Mouse (Mus musculus): ENCODE measurements around the gene Tbata. TPM values are rescaled to one million over a fixed set of nuclear protein-coding genes. Genes with fewer than 3 reads are reported as not detected.

The Tbata gene
- polyA plus RNA-seq, 1 experiment = 0.20 TPM

- H3K4me3 ChIP-seq (ENCODE audit: insufficient read depth, low read depth, low read length) = no peak overlapping the region
- H3K4me1 ChIP-seq (ENCODE audit: control insufficient read depth, insufficient read depth, low read length) = peaks cover 5% of the 10 kb centered on the region; the same call in 1 of the 2 replicates
- H3K27me3 ChIP-seq (replicated peaks; ENCODE audit: control insufficient read depth, insufficient read depth, low read length) = no peaks in the 10 kb centered on the region
- DNase-seq = no peak
- TF ChIP-seq CTCF (conservative IDR thresholded peaks at IDR 0.05; ENCODE audit: insufficient read depth, insufficient read length, low read depth, low read length) = no peak
- no peak for TF ChIP-seq POLR2A (IDR thresholded peaks at IDR 0.05; ENCODE audit: low read depth, low read length)
- H3K36me3 ChIP-seq (ENCODE audit: control insufficient read depth, insufficient read depth, low read length) = no peaks in the 10 kb centered on the region
- no peak overlapping the region for H3K27ac ChIP-seq (ENCODE audit: insufficient read depth, low read depth, low read length)
- WGBS = 28% methylated on average over 6 of the region's 6 CpGs
These were observed 21.1 kb upstream of the Tbata start for GRCm38 (mm10) chr10:61150616-61151015.

GRCm38 (mm10) chr10:61152131-61152530 is 19.6 kb upstream of the Tbata start:
- Histone ChIP-seq H3K4me1 (ENCODE audit: control insufficient read depth, insufficient read depth, low read length) (peaks cover 2% of the 10 kb centered on the region; the same call in 1 of the 2 replicates), H3K27ac (ENCODE audit: insufficient read depth, low read depth, low read length) (no peak overlapping the region), H3K36me3 (ENCODE audit: control insufficient read depth, insufficient read depth, low read length) (no peaks in the 10 kb centered on the region), H3K27me3 (replicated peaks; ENCODE audit: control insufficient read depth, insufficient read depth, low read length) (no peaks in the 10 kb centered on the region), H3K4me3 (ENCODE audit: insufficient read depth, low read depth, low read length) (no peak overlapping the region)
- no peak for DNase-seq
- TF ChIP-seq POLR2A (IDR thresholded peaks at IDR 0.05; ENCODE audit: low read depth, low read length) (no peak), CTCF (conservative IDR thresholded peaks at IDR 0.05; ENCODE audit: insufficient read depth, insufficient read length, low read depth, low read length) (no peak)

GRCm38 (mm10) chr10:61155611-61156010 is 16.1 kb upstream of the Tbata start:
- no peaks in the 10 kb centered on the region for H3K27me3 ChIP-seq (replicated peaks; ENCODE audit: control insufficient read depth, insufficient read depth, low read length)
- no peak overlapping the region for H3K4me3 ChIP-seq (ENCODE audit: insufficient read depth, low read depth, low read length)
- H3K27ac ChIP-seq (ENCODE audit: insufficient read depth, low read depth, low read length) = no peak overlapping the region
- no peaks in the 10 kb centered on the region for H3K4me1 ChIP-seq (ENCODE audit: control insufficient read depth, insufficient read depth, low read length)
- no peak for DNase-seq
- no peak for TF ChIP-seq CTCF (conservative IDR thresholded peaks at IDR 0.05; ENCODE audit: insufficient read depth, insufficient read length, low read depth, low read length)
- no peaks in the 10 kb centered on the region for H3K36me3 ChIP-seq (ENCODE audit: control insufficient read depth, insufficient read depth, low read length)
- WGBS = 86% methylated on average over 3 of the region's 3 CpGs

- WGBS = 95% methylated on average over 2 of the region's 2 CpGs
- no peak for DNase-seq
- Histone ChIP-seq H3K36me3 (ENCODE audit: control insufficient read depth, insufficient read depth, low read length) (no peaks in the 10 kb centered on the region), H3K4me3 (ENCODE audit: insufficient read depth, low read depth, low read length) (no peak overlapping the region), H3K4me1 (ENCODE audit: control insufficient read depth, insufficient read depth, low read length) (no peaks in the 10 kb centered on the region), H3K27ac (ENCODE audit: insufficient read depth, low read depth, low read length) (no peak overlapping the region), H3K27me3 (replicated peaks; ENCODE audit: control insufficient read depth, insufficient read depth, low read length) (no peaks in the 10 kb centered on the region)
- TF ChIP-seq POLR2A (IDR thresholded peaks at IDR 0.05; ENCODE audit: low read depth, low read length) (no peak), CTCF (conservative IDR thresholded peaks at IDR 0.05; ENCODE audit: insufficient read depth, insufficient read length, low read depth, low read length) (no peak)
These were observed 15.3 kb upstream of the Tbata start for GRCm38 (mm10) chr10:61156453-61156852.

GRCm38 (mm10) chr10:61158594-61158993 is 13.2 kb upstream of the Tbata start:
- Histone ChIP-seq H3K36me3 (ENCODE audit: control insufficient read depth, insufficient read depth, low read length) (no peaks in the 10 kb centered on the region), H3K4me1 (ENCODE audit: control insufficient read depth, insufficient read depth, low read length) (no peaks in the 10 kb centered on the region), H3K27ac (ENCODE audit: insufficient read depth, low read depth, low read length) (no peak overlapping the region), H3K4me3 (ENCODE audit: insufficient read depth, low read depth, low read length) (no peak overlapping the region), H3K27me3 (replicated peaks; ENCODE audit: control insufficient read depth, insufficient read depth, low read length) (no peaks in the 10 kb centered on the region)
- DNase-seq = no peak
- WGBS = 54% methylated on average over 3 of the region's 3 CpGs
- TF ChIP-seq POLR2A (IDR thresholded peaks at IDR 0.05; ENCODE audit: low read depth, low read length) (no peak), CTCF (conservative IDR thresholded peaks at IDR 0.05; ENCODE audit: insufficient read depth, insufficient read length, low read depth, low read length) (no peak)

- no peak for TF ChIP-seq CTCF (conservative IDR thresholded peaks at IDR 0.05; ENCODE audit: insufficient read depth, insufficient read length, low read depth, low read length)
- TF ChIP-seq POLR2A (IDR thresholded peaks at IDR 0.05; ENCODE audit: low read depth, low read length) = no peak
- Histone ChIP-seq H3K36me3 (ENCODE audit: control insufficient read depth, insufficient read depth, low read length) (no peaks in the 10 kb centered on the region), H3K4me3 (ENCODE audit: insufficient read depth, low read depth, low read length) (no peak overlapping the region), H3K4me1 (ENCODE audit: control insufficient read depth, insufficient read depth, low read length) (no peaks in the 10 kb centered on the region), H3K27me3 (replicated peaks; ENCODE audit: control insufficient read depth, insufficient read depth, low read length) (no peaks in the 10 kb centered on the region), H3K27ac (ENCODE audit: insufficient read depth, low read depth, low read length) (no peak overlapping the region)
- no peak for DNase-seq
- WGBS = 78% methylated on average over 7 of the region's 7 CpGs
These were observed 11.7 kb upstream of the Tbata start for GRCm38 (mm10) chr10:61160089-61160488.

GRCm38 (mm10) chr10:61160671-61161070 is 11.1 kb upstream of the Tbata start:
- H3K36me3 ChIP-seq (ENCODE audit: control insufficient read depth, insufficient read depth, low read length) = no peaks in the 10 kb centered on the region
- TF ChIP-seq CTCF (conservative IDR thresholded peaks at IDR 0.05; ENCODE audit: insufficient read depth, insufficient read length, low read depth, low read length) = no peak
- TF ChIP-seq POLR2A (IDR thresholded peaks at IDR 0.05; ENCODE audit: low read depth, low read length) = no peak
- WGBS = 53% methylated on average over 4 of the region's 4 CpGs
- no peak overlapping the region for H3K4me3 ChIP-seq (ENCODE audit: insufficient read depth, low read depth, low read length)
- peak; percentile 19 for DNase-seq
- no peaks in the 10 kb centered on the region for H3K4me1 ChIP-seq (ENCODE audit: control insufficient read depth, insufficient read depth, low read length)
- no peaks in the 10 kb centered on the region for H3K27me3 ChIP-seq (replicated peaks; ENCODE audit: control insufficient read depth, insufficient read depth, low read length)
- H3K27ac ChIP-seq (ENCODE audit: insufficient read depth, low read depth, low read length) = no peak overlapping the region

GRCm38 (mm10) chr10:61162366-61162765 is 9.4 kb upstream of the Tbata start:
- 37% methylated on average over 3 of the region's 3 CpGs for WGBS
- Histone ChIP-seq H3K27me3 (replicated peaks; ENCODE audit: control insufficient read depth, insufficient read depth, low read length) (no peaks in the 10 kb centered on the region), H3K4me1 (ENCODE audit: control insufficient read depth, insufficient read depth, low read length) (no peaks in the 10 kb centered on the region), H3K27ac (ENCODE audit: insufficient read depth, low read depth, low read length) (no peak overlapping the region), H3K36me3 (ENCODE audit: control insufficient read depth, insufficient read depth, low read length) (no peaks in the 10 kb centered on the region), H3K4me3 (ENCODE audit: insufficient read depth, low read depth, low read length) (no peak overlapping the region)
- no peak for TF ChIP-seq POLR2A (IDR thresholded peaks at IDR 0.05; ENCODE audit: low read depth, low read length)
- DNase-seq = peak; percentile 41
